Mouse (Mus musculus) frontal cortex, postnatal 36 days (tissue): ENCODE measurements around the gene Supt16.

Experiments used
- DNase-seq, 2 experiments: peaks; one replicate each; pipeline ENCODE4 v3.0.0; 2022; ENCODE audit warnings: low spot score in 2 of 2

Supt16 gene

DNA sequence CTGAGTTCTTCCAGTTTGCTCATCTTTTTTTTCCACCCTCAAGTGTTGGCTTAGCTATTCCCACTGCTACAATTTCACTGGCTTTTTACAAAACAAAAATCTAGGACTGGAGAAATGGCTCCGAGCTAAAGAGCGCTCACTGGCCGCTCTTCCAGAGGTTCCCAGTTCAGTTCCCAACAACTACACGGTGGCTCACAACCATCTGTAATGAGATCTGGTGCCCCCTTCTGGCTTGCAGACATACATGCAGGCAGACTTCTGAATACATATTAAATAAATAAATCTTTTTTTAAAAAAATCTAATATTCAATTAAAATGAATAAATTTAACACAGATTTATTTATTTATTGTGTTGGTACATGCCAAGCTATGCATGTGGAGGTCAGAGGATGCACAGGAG, 50.7 kb downstream of the Supt16 start:
- DNase-seq, result no peak

GRCm38 (mm10) chr14:52144165-52144564, 53.1 kb downstream of the Supt16 start:
- no peak for DNase-seq

- no peak for DNase-seq
These were observed 55.6 kb downstream of the Supt16 start for GRCm38 (mm10) chr14:52141445-52142127.

- DNase-seq, result no peak
These were observed 56.4 kb downstream of the Supt16 start for GRCm38 (mm10) chr14:52140577-52141444.

DNA sequence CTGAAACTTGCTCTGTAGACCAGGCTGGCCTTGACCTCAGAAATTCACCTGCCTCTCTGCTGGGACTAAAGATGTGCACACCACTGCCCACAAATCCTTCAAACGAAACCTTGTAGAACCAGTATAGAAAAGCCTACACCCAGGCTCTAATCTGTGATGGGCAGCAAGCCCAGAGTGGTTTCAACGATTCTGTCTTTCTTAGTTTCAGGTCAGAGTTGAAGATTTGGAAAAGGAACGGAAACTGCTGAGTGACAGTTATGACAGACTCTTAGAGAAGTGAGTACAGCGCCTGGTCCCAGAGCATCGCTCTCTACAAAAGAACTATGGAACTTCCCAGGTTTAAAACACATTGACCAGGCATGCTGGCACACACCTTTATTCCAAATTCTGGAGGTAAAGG, 63.6 kb downstream of the Supt16 start:
- DNase-seq, result no peak

GRCm38 (mm10) chr14:52124636-52125035, 72.6 kb downstream of the Supt16 start:
- no peak for DNase-seq

- peak; percentile 52 to 77 for DNase-seq
These were observed 73.3 kb downstream of the Supt16 start for GRCm38 (mm10) chr14:52123918-52124317.

- no peak for DNase-seq
These were observed 77.0 kb downstream of the Supt16 start for GRCm38 (mm10) chr14:52120169-52120568.

DNA sequence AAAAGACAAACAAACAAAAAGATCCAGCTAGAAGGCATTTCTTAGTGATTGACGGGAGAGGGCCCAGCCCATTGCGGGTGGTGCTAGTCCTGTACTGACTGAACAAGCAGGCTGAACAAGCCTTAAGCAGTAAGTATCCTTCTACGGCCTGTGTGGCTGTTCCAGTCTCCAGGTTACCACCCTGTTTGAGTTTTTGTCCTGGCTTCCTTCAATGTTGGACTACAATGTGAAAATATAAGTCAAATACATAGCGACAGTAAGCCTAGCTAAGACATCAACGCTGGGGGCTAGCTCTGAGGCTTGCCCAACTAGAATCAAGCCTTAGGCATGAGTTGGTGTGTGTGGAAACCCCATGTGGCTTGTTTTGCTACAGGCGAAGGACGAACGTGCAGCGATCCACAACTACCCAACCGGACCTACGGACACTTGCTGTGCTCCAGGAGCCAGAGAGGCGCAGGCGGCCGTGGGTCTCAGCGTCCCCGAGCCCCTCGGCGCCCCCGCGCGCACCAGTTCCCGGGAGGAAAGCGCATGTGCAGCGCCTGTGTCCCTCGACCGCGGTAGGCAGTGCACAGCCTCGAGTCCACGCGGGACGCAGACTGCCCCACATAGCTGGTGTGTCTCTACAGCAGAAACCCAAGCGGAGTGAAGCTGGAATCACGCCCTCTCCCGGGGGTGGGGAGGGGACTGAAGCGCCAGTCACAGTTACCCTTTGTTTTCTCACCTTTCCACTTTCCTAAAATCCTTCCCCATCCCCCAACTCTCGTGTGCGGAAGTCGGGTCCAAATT, 78.2 kb downstream of the Supt16 start:
- peak; percentile 36 to 38 for DNase-seq

GRCm38 (mm10) chr14:52118456-52118822, 78.8 kb downstream of the Supt16 start:
- DNase-seq, result no peak

GRCm38 (mm10) chr14:52117241-52117640, 80.0 kb downstream of the Supt16 start:
- DNase-seq, result no peak

DNA sequence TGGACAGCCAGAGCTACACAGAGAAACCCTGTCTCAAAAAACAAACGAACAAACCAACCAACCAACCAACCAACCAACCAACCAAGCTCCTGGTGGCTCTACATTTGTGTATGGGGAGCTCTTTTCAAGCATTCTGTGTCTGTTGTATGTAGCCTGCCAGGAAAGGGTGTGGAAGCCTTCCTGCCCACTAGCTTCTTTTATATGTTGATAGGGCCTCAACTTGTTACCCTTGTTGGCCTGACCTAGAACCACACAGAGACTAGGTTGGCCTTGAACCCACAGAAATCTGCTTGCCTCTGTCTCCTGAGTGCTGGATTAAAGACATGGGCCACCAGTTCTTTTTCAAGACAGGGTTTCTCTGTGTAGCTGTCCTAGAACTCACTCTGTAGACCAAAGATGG, 83.1 kb downstream of the Supt16 start:
- no peak for DNase-seq
